Mouse (Mus musculus) testis, adult 2 months (tissue): ENCODE measurements at regions not wholly inside any gene's neighbourhood (a gene's known extent, or its start where the extent isn't known, plus 50 kb on each side); places are given as distances from the start of the nearest gene placed in this dataset.

Source experiments
- H3K27ac ChIP-seq: fragments of 200-500 bp; 2 replicates; pipeline ENCODE4 v1.5.1; 2012; ENCODE audit warnings: low read depth, low read length; ENCODE audit not compliant: control insufficient read depth, insufficient read depth
- H3K27me3 ChIP-seq: fragments of 200-500 bp; 2 replicates; pipeline ENCODE4 v1.6.1; 2012; ENCODE audit warnings: mild to moderate bottlenecking, low read length, moderate library complexity; ENCODE audit not compliant: control insufficient read depth, insufficient read depth
- H3K36me3 ChIP-seq: fragments of 200-500 bp; 2 replicates; pipeline ENCODE4 v1.6.1; 2012; ENCODE audit warnings: mild to moderate bottlenecking, low read length; ENCODE audit not compliant: control insufficient read depth, insufficient read depth
- H3K4me1 ChIP-seq: fragments of 200-500 bp; 2 replicates; pipeline ENCODE4 v1.6.1; 2012; ENCODE audit warnings: low read length; ENCODE audit not compliant: control insufficient read depth, insufficient read depth
- H3K4me3 ChIP-seq: fragments of 200-500 bp; 2 replicates; pipeline ENCODE4 v1.5.1; 2012; ENCODE audit warnings: low read depth, mild to moderate bottlenecking, low read length, moderate library complexity, mixed read lengths; ENCODE audit not compliant: control insufficient read depth
- CTCF ChIP-seq: fragments of 200-500 bp; IDR thresholded peaks from 2 replicates; pipeline ENCODE4 v1.5.1; 2012; ENCODE audit warnings: low read depth, mild to moderate bottlenecking, inconsistent platforms, low read length, moderate library complexity; ENCODE audit not compliant: control insufficient read depth, insufficient read depth, insufficient replicate concordance
- POLR2A ChIP-seq: fragments of 200-500 bp; IDR thresholded peaks from 2 replicates; pipeline ENCODE4 v1.6.1; 2012; ENCODE audit warnings: low read depth, mild to moderate bottlenecking, inconsistent platforms, low read length, moderate library complexity; ENCODE audit not compliant: control insufficient read depth

- H3K36me3 ChIP-seq = no peaks in the 10 kb centered on the region
- H3K27me3 ChIP-seq = no peaks in the 10 kb centered on the region
- H3K4me3 ChIP-seq = no peak overlapping the region
- TF ChIP-seq POLR2A (no peak), CTCF (no peak)
- H3K27ac ChIP-seq = no peak overlapping the region
- H3K4me1 ChIP-seq = no peaks in the 10 kb centered on the region
Observed at GRCm38 (mm10) chr2:9646466-9646865, 234.6 kb upstream of the 4930412O13Rik start.

- Histone ChIP-seq H3K4me1 (no peaks in the 10 kb centered on the region), H3K36me3 (no peaks in the 10 kb centered on the region), H3K4me3 (no peak overlapping the region), H3K27ac (no peak overlapping the region), H3K27me3 (no peaks in the 10 kb centered on the region)
- TF ChIP-seq CTCF (no peak), POLR2A (no peak)
Observed at GRCm38 (mm10) chr2:9646963-9647362, 234.1 kb upstream of the 4930412O13Rik start.

GRCm38 (mm10) chr2:9650082-9650481 lies 231.0 kb upstream of the 4930412O13Rik start:
- Histone ChIP-seq H3K36me3 (no peaks in the 10 kb centered on the region), H3K27me3 (no peaks in the 10 kb centered on the region), H3K4me3 (no peak overlapping the region), H3K27ac (no peak overlapping the region), H3K4me1 (no peaks in the 10 kb centered on the region)
- TF ChIP-seq CTCF = no peak
- no peak for TF ChIP-seq POLR2A

- no peak overlapping the region for H3K4me3 ChIP-seq
- no peaks in the 10 kb centered on the region for H3K36me3 ChIP-seq
- no peaks in the 10 kb centered on the region for H3K27me3 ChIP-seq
- no peak overlapping the region for H3K27ac ChIP-seq
- no peaks in the 10 kb centered on the region for H3K4me1 ChIP-seq
- TF ChIP-seq POLR2A (no peak), CTCF (no peak)
Observed at GRCm38 (mm10) chr2:9658880-9659279, 222.2 kb upstream of the 4930412O13Rik start.

- H3K36me3 ChIP-seq = no peaks in the 10 kb centered on the region
- TF ChIP-seq CTCF (no peak), POLR2A (no peak)
- no peaks in the 10 kb centered on the region for H3K27me3 ChIP-seq
- no peak overlapping the region for H3K4me3 ChIP-seq
- no peaks in the 10 kb centered on the region for H3K4me1 ChIP-seq
- no peak overlapping the region for H3K27ac ChIP-seq
Observed at GRCm38 (mm10) chr2:9669621-9670020, 211.4 kb upstream of the 4930412O13Rik start.

GRCm38 (mm10) chr2:9681691-9682152 lies 199.3 kb upstream of the 4930412O13Rik start:
- Histone ChIP-seq H3K27ac (no peak overlapping the region), H3K36me3 (no peaks in the 10 kb centered on the region), H3K27me3 (no peaks in the 10 kb centered on the region), H3K4me3 (no peak overlapping the region), H3K4me1 (no peaks in the 10 kb centered on the region)
- TF ChIP-seq POLR2A = no peak
- TF ChIP-seq CTCF = no peak

- Histone ChIP-seq H3K36me3 (no peaks in the 10 kb centered on the region), H3K27ac (no peak overlapping the region), H3K4me1 (no peaks in the 10 kb centered on the region), H3K4me3 (no peak overlapping the region), H3K27me3 (no peaks in the 10 kb centered on the region)
- TF ChIP-seq POLR2A (no peak), CTCF (no peak)
Observed at GRCm38 (mm10) chr2:9683673-9684210, 197.3 kb upstream of the 4930412O13Rik start.
